Mouse (Mus musculus) midbrain, postnatal 0 days (tissue): ENCODE data around the gene Kcnd3. TPM values are rescaled to one million over a fixed set of nuclear protein-coding genes. Genes with fewer than 3 reads are reported as not detected.

Experiments used
- ATAC-seq: fragments of 200-750 bp; cut with Nextera tagmentation; 2 replicates; pipeline ENCODE4 v1.8.0; 2017; ENCODE audit warnings: moderate number of reproducible peaks, mild to moderate bottlenecking, moderate TSS enrichment, moderate library complexity; ENCODE audit not compliant: low FRiP score
- DNase-seq: peaks from one replicate; pipeline ENCODE4 v3.0.0-alpha.2; 2015; ENCODE audit warnings: low spot score
- H3K27ac ChIP-seq: fragments of 300-500 bp; sonication (generic); 2 replicates; pipeline ENCODE4 v1.5.1; 2014; ENCODE audit warnings: low read depth, mild to moderate bottlenecking, low read length, mixed read lengths
- H3K27me3 ChIP-seq: fragments of 300-500 bp; sonication (generic); 2 replicates; pipeline ENCODE4 v1.6.1; 2014; ENCODE audit warnings: low read length, control low read depth, mixed read lengths; ENCODE audit not compliant: insufficient read depth
- H3K36me3 ChIP-seq: fragments of 300-500 bp; sonication (generic); 2 replicates; pipeline ENCODE4 v1.6.1; 2014; ENCODE audit warnings: low read length, control low read depth, mixed read lengths; ENCODE audit not compliant: insufficient read depth
- H3K4me1 ChIP-seq: fragments of 300-500 bp; sonication (generic); 2 replicates; pipeline ENCODE4 v1.6.1; 2014; ENCODE audit warnings: mild to moderate bottlenecking, control low read depth, antibody characterized with exemption, low read length, mixed read lengths; ENCODE audit not compliant: insufficient read depth
- H3K4me2 ChIP-seq: fragments of 300-500 bp; sonication (generic); 2 replicates; pipeline ENCODE4 v1.6.1; 2014; ENCODE audit warnings: low read depth, mild to moderate bottlenecking, low read length, mixed read lengths; ENCODE audit not compliant: poor library complexity, severe bottlenecking
- H3K4me3 ChIP-seq: fragments of 300-500 bp; sonication (generic); 2 replicates; pipeline ENCODE4 v1.5.1; 2014; ENCODE audit warnings: low read depth, mild to moderate bottlenecking, low read length, moderate library complexity
- H3K9ac ChIP-seq: fragments of 300-500 bp; sonication (generic); replicated peaks from 2 replicates; pipeline ENCODE4 v1.6.1; 2014; ENCODE audit warnings: mild to moderate bottlenecking, low read length, moderate library complexity, mixed read lengths; ENCODE audit not compliant: poor library complexity, severe bottlenecking
- H3K9me3 ChIP-seq: fragments of 300-500 bp; sonication (generic); 2 replicates; pipeline ENCODE4 v1.6.1; 2016; ENCODE audit warnings: low read length, control low read depth
- CTCF ChIP-seq: IDR thresholded peaks from 2 replicates; pipeline ENCODE4 v1.5.1; 2016; ENCODE audit warnings: antibody characterized with exemption, mild to moderate bottlenecking
- WGBS: fragments of 180-500 bp; shearing (Covaris S2); extraction: QIAGEN DNeasy Blood & Tissue Kit; methylation state at CpG from one replicate; pipeline ENCODE4 v1.1.7; 2014; 5-methylcytosine and 5-hydroxymethylcytosine counted together
- polyA plus RNA-seq: library from polyadenylated mRNA; unstranded; fragments of >200 nt; fragmentation: Nextera tagmentation; extraction: Ambion mirVana; gene quantifications from 2 replicates; pipeline ENCODE4 v1.2.1, GENCODE M21; 2015
- total RNA-seq: library from RNA; depleted of rRNA; stranded (reverse); fragments of >200 nt; gene quantifications from 2 replicates; pipeline ENCODE4 v1.2.3, GENCODE M21; 2014

Gene Kcnd3
- total and polyA plus RNA-seq, 2 experiments from 2014 or later: 10.6 to 80.5 TPM

- WGBS: 74% methylated on average over 2 of the region's 2 CpGs
- Histone ChIP-seq H3K4me1 (no peaks in the 10 kb centered on the region), H3K4me3 (no peak overlapping the region), H3K27ac (no peak overlapping the region), H3K27me3 (no peaks in the 10 kb centered on the region), H3K36me3 (0 out of 2 replicates have a peak, but pooled peaks cover 3% of the 10 kb centered on the region), H3K9me3 (no peaks in the 10 kb centered on the region), H3K9ac (no peak overlapping the region), H3K4me2 (no peak overlapping the region)
- DNase-seq: no peak
- ATAC-seq: no peak
- TF ChIP-seq CTCF: no peak
Observed at GRCm38 (mm10) chr3:105660530-105660929, 208.4 kb downstream of the Kcnd3 start.

GRCm38 (mm10) chr3:105663043-105663442 lies 210.9 kb downstream of the Kcnd3 start:
- Histone ChIP-seq H3K27ac (no peak overlapping the region), H3K4me1 (no peaks in the 10 kb centered on the region), H3K27me3 (no peaks in the 10 kb centered on the region), H3K9me3 (no peaks in the 10 kb centered on the region), H3K4me2 (no peak overlapping the region), H3K9ac (no peak overlapping the region), H3K4me3 (no peak overlapping the region), H3K36me3 (peaks cover 5% of the 10 kb centered on the region; the same call in 1 of the 2 replicates)
- peak; percentile 56 for TF ChIP-seq CTCF
- 63% methylated on average over 8 of the region's 8 CpGs for WGBS
- ATAC-seq (peak; percentile 24; the same call in 1 of the 2 replicates), DNase-seq (peak; percentile 38)

GRCm38 (mm10) chr3:105665105-105665765 lies 213.1 kb downstream of the Kcnd3 start:
- Histone ChIP-seq H3K9me3 (no peaks in the 10 kb centered on the region), H3K4me1 (no peaks in the 10 kb centered on the region), H3K36me3 (peaks cover 16% of the 10 kb centered on the region), H3K27ac (no peak overlapping the region), H3K4me2 (no peak overlapping the region), H3K4me3 (no peak overlapping the region), H3K9ac (no peak overlapping the region), H3K27me3 (no peaks in the 10 kb centered on the region)
- TF ChIP-seq CTCF: no peak
- WGBS: 85% methylated on average over 9 of the region's 9 CpGs
- ATAC-seq (no peak), DNase-seq (no peak)

- WGBS: 62% methylated on average over 4 of the region's 4 CpGs
- ATAC-seq (no peak), DNase-seq (no peak)
- Histone ChIP-seq H3K36me3 (peaks cover 16% of the 10 kb centered on the region), H3K4me2 (no peak overlapping the region), H3K9ac (no peak overlapping the region), H3K4me3 (no peak overlapping the region), H3K4me1 (no peaks in the 10 kb centered on the region), H3K27ac (no peak overlapping the region), H3K9me3 (no peaks in the 10 kb centered on the region), H3K27me3 (no peaks in the 10 kb centered on the region)
- TF ChIP-seq CTCF: peak; percentile 23
Observed at GRCm38 (mm10) chr3:105666996-105667523, 214.9 kb downstream of the Kcnd3 start.

GRCm38 (mm10) chr3:105668161-105668560 lies 216.0 kb downstream of the Kcnd3 start:
- WGBS: 54% methylated on average over 9 of the region's 9 CpGs
- H3K27me3 ChIP-seq: no peaks in the 10 kb centered on the region
- no peaks in the 10 kb centered on the region for H3K9me3 ChIP-seq
- no peak overlapping the region for H3K27ac ChIP-seq
- peaks cover 16% of the 10 kb centered on the region for H3K36me3 ChIP-seq
- no peak overlapping the region for H3K4me2 ChIP-seq
- no peak overlapping the region for H3K4me3 ChIP-seq
- no peak for DNase-seq
- no peak for ATAC-seq
- no peaks in the 10 kb centered on the region for H3K4me1 ChIP-seq
- no peak for TF ChIP-seq CTCF
- H3K9ac ChIP-seq: no peak overlapping the region

- Histone ChIP-seq H3K36me3 (peaks cover 16% of the 10 kb centered on the region), H3K9me3 (no peaks in the 10 kb centered on the region), H3K9ac (no peak overlapping the region), H3K27me3 (no peaks in the 10 kb centered on the region), H3K4me1 (no peaks in the 10 kb centered on the region), H3K27ac (no peak overlapping the region), H3K4me3 (no peak overlapping the region), H3K4me2 (no peak overlapping the region)
- no peak for TF ChIP-seq CTCF
- no peak for DNase-seq
- ATAC-seq: no peak
- 92% methylated on average over 3 of the region's 3 CpGs for WGBS
Observed at GRCm38 (mm10) chr3:105669776-105670175, 217.6 kb downstream of the Kcnd3 start.
